Comparison of ENCODE assay signal across 10 mouse cellular contexts in the genomic region with DNA sequence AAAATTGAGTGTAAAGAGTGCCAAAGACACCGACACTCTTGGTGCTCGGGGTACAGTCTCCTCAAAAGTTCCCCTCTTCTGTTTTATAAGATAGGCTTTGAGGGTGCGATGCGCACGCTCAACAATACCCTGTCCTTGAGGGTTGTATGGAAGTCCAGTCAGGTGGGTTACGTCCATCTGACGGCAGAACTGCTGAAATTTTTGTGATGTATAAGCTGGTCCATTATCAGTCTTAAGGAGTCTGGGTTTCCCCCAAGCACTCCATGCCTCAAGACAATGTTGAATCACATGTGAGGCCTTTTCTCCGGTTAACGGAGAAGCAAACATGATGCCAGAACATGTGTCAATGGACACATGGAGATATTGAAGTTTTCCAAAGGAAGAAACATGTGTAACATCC. TPM values are rescaled to one million over a fixed set of nuclear protein-coding genes. Genes with fewer than 3 reads are reported as not detected.
DNase-seq lines count a peak whose midpoint lies in the region.
"Had no signal": no experiment of that assay in that cellular context is flagged by ENCODE, and none has a peak within 500 bp of the region (broad histone marks: within the 10 kb centered on the region; RNA-seq: fewer than 3 reads in every experiment).

No protein-coding gene starts in this region.

- peak; percentile 2 to 3 for DNase-seq in adrenal gland, postnatal 4 days (ENCODE audit: low spot score in 2 of 2)
- peak; percentile 21 to 44 for DNase-seq in frontal cortex, postnatal 10 days (ENCODE audit: low spot score in 2 of 2)
- peak; percentile 56 to 64 for DNase-seq in heart, adult 9 months (ENCODE audit: low spot score in 2 of 2)
- peak; percentile 4 to 10 for DNase-seq in kidney, postnatal 36 days
- peak; percentile 30 to 67 for DNase-seq in left cerebral cortex, adult 8-10 months (ENCODE audit: low spot score in 2 of 2)
- peak; percentile 19 to 35 for DNase-seq in natural killer cell, adult 2 months (ENCODE audit: low spot score in 2 of 2)
- DNase-seq in spleen, postnatal 14 days (ENCODE audit: low spot score in 2 of 2): peak; percentile 6 to 17
- DNase-seq in urinary bladder, postnatal 10 days (ENCODE audit: low spot score): peak; percentile 11

RNA-seq across cellular contexts. Expression of gene Pramef17, which starts 8.4 kb away (rescaled TPM):
- total RNA-seq in adrenal gland, postnatal 4 days (2021): not detected
- total RNA-seq in left cerebral cortex, adult 8-10 months (2022): not detected
- total RNA-seq: hindbrain, postnatal 0 days; left cerebral cortex, postnatal 4 days had no signal

RNA-seq across cellular contexts. Expression of gene Gm13101, which starts 19.0 kb away (rescaled TPM):
- not detected for total RNA-seq in adrenal gland, postnatal 4 days (2021)
- not detected for total RNA-seq in left cerebral cortex, adult 8-10 months (2022)
- total RNA-seq: hindbrain, postnatal 0 days; left cerebral cortex, postnatal 4 days had no signal

RNA-seq across cellular contexts. Expression of gene Pramef25, which starts 34.9 kb away (rescaled TPM):
- not detected for total RNA-seq in adrenal gland, postnatal 4 days (2021)
- not detected for total RNA-seq in left cerebral cortex, adult 8-10 months (2022)
- total RNA-seq: hindbrain, postnatal 0 days; left cerebral cortex, postnatal 4 days had no signal

Comparison
In these comparisons a context has a peak if more than half of its experiments do, and no peak if none do; other contexts are left out.
1. Peak in every context shown above with its lines: DNase-seq.
2. DNase-seq: peak in every context shown above with its lines; median percentile 60 in heart, adult 9 months; 48 in left cerebral cortex, adult 8-10 months; 32 in frontal cortex, postnatal 10 days; 27 in natural killer cell, adult 2 months; 12 in spleen, postnatal 14 days; 11 in urinary bladder, postnatal 10 days; 7 in kidney, postnatal 36 days; 2 in adrenal gland, postnatal 4 days.